Mouse (Mus musculus) embryonic fibroblast, embryonic 13.5 days (primary cell): Measurements from ENCODE around the gene Cdh13.

Source experiments
- CTCF ChIP-seq: IDR thresholded peaks from 2 replicates; pipeline ENCODE4 v1.5.1; 2011; ENCODE audit warnings: mild to moderate bottlenecking, control low read depth, low read length, moderate library complexity, borderline replicate concordance; ENCODE audit not compliant: insufficient read depth
- POLR2A ChIP-seq: IDR thresholded peaks from 2 replicates; pipeline ENCODE4 v1.6.1; 2011; ENCODE audit warnings: low read depth, mild to moderate bottlenecking, control low read depth, low read length, moderate library complexity

DNA sequence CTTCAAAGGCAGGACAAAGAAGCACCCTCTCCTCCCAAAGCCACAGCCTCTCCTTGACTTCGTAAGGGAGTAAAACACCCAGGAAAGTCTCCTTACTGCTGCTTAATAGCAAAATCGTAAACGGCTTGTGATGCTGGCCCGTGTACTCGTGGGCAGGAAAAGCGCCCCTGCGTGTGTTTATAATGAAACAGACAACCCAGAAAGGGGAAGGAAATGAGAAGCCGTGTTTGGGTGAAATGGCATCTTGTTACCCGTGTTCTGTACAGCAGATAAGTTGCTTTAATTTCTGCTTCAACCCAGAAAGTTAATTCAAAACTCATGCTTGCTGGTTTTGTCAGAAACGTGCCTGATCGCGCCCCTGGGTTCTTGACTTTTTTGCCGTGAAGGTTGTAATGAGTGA, 837.7 kb downstream of the Cdh13 start:
- TF ChIP-seq POLR2A, result no peak
- no peak for TF ChIP-seq CTCF
